Mouse (Mus musculus) embryonic facial prominence, embryonic 12.5 days (tissue): ENCODE measurements at regions not wholly inside any gene's neighbourhood (a gene's known extent, or its start where the extent isn't known, plus 50 kb on each side); places are given as distances from the start of the nearest gene placed in this dataset.

Experiments used
- ATAC-seq: fragments of 200-750 bp; cut with Nextera tagmentation; 2 replicates; pipeline ENCODE4 v1.8.0; 2017; ENCODE audit not compliant: insufficient number of reproducible peaks, insufficient read depth, low FRiP score, low TSS enrichment
- H3K27ac ChIP-seq: fragments of 300-500 bp; sonication (generic); 2 replicates; pipeline ENCODE4 v1.5.1; 2016; ENCODE audit warnings: mild to moderate bottlenecking
- H3K27me3 ChIP-seq: fragments of 300-500 bp; sonication (generic); 2 replicates; pipeline ENCODE4 v1.6.1; 2016; ENCODE audit warnings: mild to moderate bottlenecking, moderate library complexity
- H3K36me3 ChIP-seq: fragments of 300-500 bp; sonication (generic); 2 replicates; pipeline ENCODE4 v1.6.1; 2016; ENCODE audit warnings: mild to moderate bottlenecking
- H3K4me1 ChIP-seq: fragments of 300-500 bp; sonication (generic); 2 replicates; pipeline ENCODE4 v1.6.1; 2016
- H3K4me2 ChIP-seq: fragments of 300-500 bp; sonication (generic); replicated peaks from 2 replicates; pipeline ENCODE4 v1.6.1; 2016; ENCODE audit warnings: mild to moderate bottlenecking, moderate library complexity
- H3K4me3 ChIP-seq: fragments of 300-500 bp; sonication (generic); 2 replicates; pipeline ENCODE4 v1.5.1; 2016; ENCODE audit warnings: mild to moderate bottlenecking
- H3K9ac ChIP-seq: fragments of 300-500 bp; sonication (generic); 2 replicates; pipeline ENCODE4 v1.6.1; 2016; ENCODE audit warnings: mild to moderate bottlenecking, moderate library complexity
- H3K9me3 ChIP-seq: fragments of 300-500 bp; sonication (generic); 2 replicates; pipeline ENCODE4 v1.6.1; 2016; ENCODE audit warnings: mild to moderate bottlenecking, moderate library complexity
- whole genome bisulfite sequencing: fragments of 180-500 bp; shearing (Covaris S2); methylation state at CpG from one replicate; pipeline ENCODE4 v1.1.7; 2016; 5-methylcytosine and 5-hydroxymethylcytosine counted together

DNA sequence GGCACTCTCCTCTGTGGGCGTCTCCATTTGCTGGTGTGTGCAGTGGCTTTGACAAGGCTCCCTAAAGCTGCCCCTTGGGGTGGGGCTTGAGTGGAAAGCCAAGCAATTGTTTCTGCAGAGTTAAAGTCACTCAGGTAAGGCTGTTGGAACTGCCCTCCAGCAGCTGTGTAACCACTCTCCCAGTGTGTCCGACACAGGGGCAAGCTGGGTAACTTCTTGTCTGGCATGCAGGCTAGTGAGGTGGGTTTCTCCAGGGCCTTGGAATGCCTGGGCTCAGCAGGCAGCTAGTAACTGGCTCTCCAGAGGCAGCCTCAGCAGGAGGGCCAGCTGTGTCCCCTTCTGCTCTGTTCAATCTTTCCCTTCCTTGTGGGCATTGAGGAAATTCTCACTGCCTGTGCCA is 199.5 kb upstream of the Gas1 start:
- no peak overlapping the region for H3K27ac ChIP-seq
- ATAC-seq = no peak
- WGBS = 56% methylated on average over 2 of the region's 2 CpGs
- no peak overlapping the region; the same call in 1 of the 2 replicates for H3K9ac ChIP-seq
- peaks cover 5% of the 10 kb centered on the region; the same call in 1 of the 2 replicates for H3K4me1 ChIP-seq
- H3K4me2 ChIP-seq = no peak overlapping the region
- H3K27me3 ChIP-seq = no peaks in the 10 kb centered on the region
- no peaks in the 10 kb centered on the region for H3K9me3 ChIP-seq
- H3K4me3 ChIP-seq = no peak overlapping the region
- no peaks in the 10 kb centered on the region for H3K36me3 ChIP-seq

DNA sequence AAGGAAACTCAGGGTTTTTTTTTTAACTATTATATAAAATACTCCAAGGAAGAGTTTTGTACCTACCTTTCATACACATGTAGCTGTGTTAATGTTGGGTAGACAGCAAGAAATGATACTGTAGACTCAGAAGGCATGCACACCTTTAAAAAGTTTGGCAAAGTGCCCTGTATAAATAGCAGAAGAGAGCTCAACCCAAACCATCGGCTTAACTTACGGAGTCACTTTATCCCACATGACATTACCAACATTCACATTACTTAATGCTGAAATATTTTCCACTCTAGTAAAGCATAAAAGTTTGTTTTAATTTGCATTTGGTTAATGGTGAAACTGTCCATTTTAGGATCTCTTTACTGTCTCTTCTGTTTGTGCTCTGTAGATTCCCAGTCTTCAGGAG is 205.7 kb upstream of the Gas1 start:
- no peak overlapping the region for H3K9ac ChIP-seq
- no peaks in the 10 kb centered on the region for H3K4me1 ChIP-seq
- no peaks in the 10 kb centered on the region for H3K36me3 ChIP-seq
- H3K27me3 ChIP-seq = no peaks in the 10 kb centered on the region
- WGBS = 75% methylated on average over 2 of the region's 2 CpGs
- H3K4me3 ChIP-seq = no peak overlapping the region
- H3K4me2 ChIP-seq = no peak overlapping the region
- no peak for ATAC-seq
- H3K27ac ChIP-seq = no peak overlapping the region
- H3K9me3 ChIP-seq = no peaks in the 10 kb centered on the region

DNA sequence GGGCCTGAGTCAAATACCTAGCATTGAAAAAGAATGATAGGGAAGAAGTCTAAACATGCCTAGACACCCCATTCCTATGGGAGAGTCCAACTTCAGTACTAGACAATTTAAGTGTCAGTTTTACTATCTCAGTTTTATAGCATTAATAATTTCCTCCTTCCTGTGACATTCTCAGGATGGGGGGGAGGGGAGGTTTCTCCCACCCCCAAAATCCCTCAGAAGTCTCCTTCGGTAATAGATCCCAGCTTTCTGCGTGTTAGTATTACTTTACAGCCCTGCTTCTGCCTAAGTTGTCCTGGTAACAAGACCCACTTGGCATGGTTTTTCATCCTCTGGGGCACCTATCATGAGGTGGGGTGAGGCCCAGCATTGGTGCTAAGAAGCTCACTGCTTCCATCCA is 202.9 kb upstream of the Dapk1 start:
- no peak overlapping the region for H3K9ac ChIP-seq
- no peak overlapping the region for H3K4me3 ChIP-seq
- no peak overlapping the region for H3K27ac ChIP-seq
- WGBS = 74% methylated on average over 2 of the region's 2 CpGs
- H3K9me3 ChIP-seq = no peaks in the 10 kb centered on the region
- no peaks in the 10 kb centered on the region for H3K27me3 ChIP-seq
- peaks cover 6% of the 10 kb centered on the region for H3K4me1 ChIP-seq
- H3K36me3 ChIP-seq = no peaks in the 10 kb centered on the region
- no peak for ATAC-seq
- no peak overlapping the region for H3K4me2 ChIP-seq

DNA sequence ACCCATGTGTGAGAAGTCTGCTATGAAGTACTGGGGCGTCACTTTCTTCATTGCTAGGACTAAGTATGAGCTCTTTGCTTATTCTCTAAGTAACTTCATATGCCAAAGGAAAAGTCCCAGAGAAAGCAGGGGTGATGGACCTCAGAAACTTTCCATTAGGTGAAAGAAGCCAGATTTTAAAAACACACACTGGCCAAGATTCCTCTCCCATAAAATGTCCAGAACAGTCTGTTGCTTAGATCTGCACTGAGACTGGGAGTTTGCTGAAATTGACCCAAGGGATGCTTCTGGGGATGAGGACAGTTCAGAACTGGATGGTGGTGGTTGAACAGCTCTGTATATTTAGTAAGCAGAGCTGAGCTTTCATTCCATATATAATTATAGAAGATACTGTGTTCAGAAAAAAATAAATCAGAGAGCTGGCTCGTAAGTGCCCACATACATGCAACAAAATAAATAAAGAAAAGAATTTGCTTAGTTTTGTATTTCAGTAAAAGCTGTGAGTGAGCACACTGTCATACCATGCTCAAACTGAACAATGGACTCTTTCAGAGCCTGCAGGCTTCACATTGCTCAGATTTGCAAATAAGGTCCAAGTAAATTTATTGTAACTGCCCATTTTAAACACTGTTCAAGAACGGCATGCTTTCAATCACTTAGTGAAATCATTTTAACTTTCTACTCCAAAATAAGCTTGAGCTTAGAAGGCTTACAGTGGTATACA is 200.8 kb upstream of the Dapk1 start:
- H3K9me3 ChIP-seq = no peaks in the 10 kb centered on the region
- H3K9ac ChIP-seq = no peak overlapping the region
- H3K4me1 ChIP-seq = peaks cover 10% of the 10 kb centered on the region
- H3K36me3 ChIP-seq = no peaks in the 10 kb centered on the region
- no peak overlapping the region for H3K4me2 ChIP-seq
- H3K4me3 ChIP-seq = no peak overlapping the region
- peak overlapping the region; percentile 41 for H3K27ac ChIP-seq
- no peaks in the 10 kb centered on the region for H3K27me3 ChIP-seq
- WGBS = 66% methylated on average over 3 of the region's 3 CpGs
- no peak for ATAC-seq

DNA sequence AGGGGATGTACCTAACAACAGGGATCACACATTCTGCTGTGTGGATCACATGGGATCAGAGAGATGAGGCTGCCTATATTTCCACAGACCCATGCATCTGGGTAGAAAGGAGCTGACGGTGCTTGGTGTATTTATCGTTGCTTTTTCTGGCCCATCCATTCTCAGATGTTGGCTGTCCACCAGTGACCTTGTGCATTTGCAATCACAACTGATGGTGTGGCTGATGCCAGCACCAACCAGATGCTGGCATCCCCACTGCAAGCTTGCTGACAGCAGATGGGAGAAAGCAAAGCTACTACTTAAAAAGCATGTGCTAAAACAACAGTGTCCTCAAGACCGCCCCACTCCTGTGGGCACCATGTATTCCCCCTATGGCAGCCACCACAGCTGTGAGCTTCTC is 198.3 kb upstream of the Dapk1 start:
- WGBS = 93% methylated on average over 3 of the region's 3 CpGs
- H3K4me2 ChIP-seq = no peak overlapping the region
- no peak overlapping the region for H3K27ac ChIP-seq
- H3K36me3 ChIP-seq = no peaks in the 10 kb centered on the region
- no peak for ATAC-seq
- peaks cover 10% of the 10 kb centered on the region for H3K4me1 ChIP-seq
- H3K27me3 ChIP-seq = no peaks in the 10 kb centered on the region
- H3K4me3 ChIP-seq = no peak overlapping the region
- H3K9me3 ChIP-seq = 0 out of 2 replicates have a peak, but pooled peaks cover 3% of the 10 kb centered on the region
- no peak overlapping the region for H3K9ac ChIP-seq

DNA sequence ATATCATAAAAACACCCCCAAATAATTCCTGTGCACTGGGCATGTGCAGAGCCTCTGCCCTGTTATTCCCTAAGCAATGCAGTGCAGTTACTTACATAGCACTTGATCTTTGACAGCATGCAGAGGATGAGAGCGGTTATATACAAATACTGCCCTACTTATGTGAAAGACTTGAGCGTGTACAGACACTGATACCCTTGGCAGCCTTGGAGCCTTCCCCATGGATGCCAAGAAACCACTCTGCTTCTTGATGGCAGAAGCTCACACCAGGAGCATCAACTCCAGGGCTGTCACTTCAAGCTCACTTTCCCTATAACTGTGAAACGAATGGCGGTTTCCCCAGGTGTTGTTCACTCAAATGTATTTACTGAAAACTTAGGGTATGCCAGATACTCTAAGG is 194.4 kb upstream of the Dapk1 start:
- Histone ChIP-seq H3K27ac (no peak overlapping the region), H3K36me3 (no peaks in the 10 kb centered on the region), H3K9me3 (0 out of 2 replicates have a peak, but pooled peaks cover 3% of the 10 kb centered on the region), H3K4me2 (no peak overlapping the region), H3K4me3 (no peak overlapping the region), H3K4me1 (peaks cover 22% of the 10 kb centered on the region), H3K27me3 (no peaks in the 10 kb centered on the region), H3K9ac (no peak overlapping the region)
- 94% methylated on average over 4 of the region's 4 CpGs for WGBS
- ATAC-seq = no peak

DNA sequence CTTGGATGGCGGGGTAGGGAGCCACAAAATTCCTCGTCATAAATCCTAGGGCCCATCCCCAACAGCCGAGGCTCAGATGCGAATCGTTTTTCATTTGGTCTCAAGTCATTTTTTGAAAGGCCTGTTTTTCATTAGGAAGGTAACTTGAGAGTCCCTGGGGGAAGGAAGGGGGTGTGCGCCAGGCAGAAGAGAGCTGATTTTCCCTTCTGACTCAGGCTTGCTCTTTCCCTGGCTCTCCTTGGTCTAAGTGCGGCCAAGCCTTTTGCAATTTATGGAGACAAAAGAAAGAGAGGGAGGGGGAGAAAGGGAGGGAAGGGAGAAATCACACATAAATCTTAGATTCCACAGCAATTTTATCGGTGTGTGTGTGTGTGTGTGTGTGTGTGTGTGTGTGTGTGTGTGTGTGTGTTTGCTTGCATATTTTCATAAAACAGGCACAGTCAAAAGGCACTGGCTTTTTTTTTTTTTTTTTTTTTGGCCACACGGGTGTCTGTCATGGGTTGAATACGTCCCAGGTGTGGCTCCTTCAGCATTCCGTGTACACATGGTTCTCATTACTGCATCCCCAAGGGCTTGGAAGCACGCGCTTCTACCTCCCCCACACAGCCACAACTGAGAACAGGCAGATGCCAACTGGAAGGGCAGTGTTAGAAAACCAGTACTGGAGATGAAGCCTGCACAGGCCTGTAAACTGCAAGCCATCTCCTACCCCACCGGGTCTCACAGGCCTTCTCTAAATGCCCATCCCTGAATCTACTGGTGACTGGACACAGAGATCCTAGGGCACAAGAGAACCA is 191.8 kb upstream of the Dapk1 start:
- H3K27ac ChIP-seq = peak overlapping the region; percentile 98
- H3K9ac ChIP-seq = no peak overlapping the region
- H3K4me1 ChIP-seq = peaks cover 22% of the 10 kb centered on the region
- WGBS = 9% methylated on average over 14 of the region's 14 CpGs
- H3K36me3 ChIP-seq = no peaks in the 10 kb centered on the region
- no peak overlapping the region for H3K4me3 ChIP-seq
- ATAC-seq = peak; percentile 92
- H3K9me3 ChIP-seq = 0 out of 2 replicates have a peak, but pooled peaks cover 3% of the 10 kb centered on the region
- no peaks in the 10 kb centered on the region for H3K27me3 ChIP-seq
- peak overlapping the region; percentile 17 for H3K4me2 ChIP-seq

DNA sequence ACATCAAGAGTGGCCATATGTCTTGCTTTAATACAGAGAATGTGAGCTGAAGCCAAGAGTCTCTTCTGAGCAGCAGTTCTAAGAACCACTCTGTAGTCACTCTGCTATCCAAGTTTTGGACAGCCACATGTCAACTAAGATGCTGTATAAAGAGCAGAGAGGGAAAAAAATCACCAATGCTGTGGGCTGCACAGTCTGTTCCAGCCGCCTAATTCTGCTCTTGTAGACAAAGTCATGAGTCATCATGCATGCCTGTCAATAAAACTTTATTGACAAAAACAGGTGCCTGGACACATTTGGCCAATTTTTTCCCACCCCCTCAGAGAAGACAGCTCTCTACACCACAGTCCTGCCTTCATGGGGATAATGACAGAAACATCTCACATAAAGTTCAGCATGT is 185.7 kb upstream of the Dapk1 start:
- no peak overlapping the region for H3K27ac ChIP-seq
- peaks cover 7% of the 10 kb centered on the region for H3K4me1 ChIP-seq
- no peaks in the 10 kb centered on the region for H3K36me3 ChIP-seq
- WGBS = 77% methylated on average over 1 of the region's 1 CpGs
- H3K4me3 ChIP-seq = no peak overlapping the region
- no peak overlapping the region for H3K9ac ChIP-seq
- no peak for ATAC-seq
- no peak overlapping the region for H3K4me2 ChIP-seq
- no peaks in the 10 kb centered on the region for H3K9me3 ChIP-seq
- H3K27me3 ChIP-seq = no peaks in the 10 kb centered on the region

DNA sequence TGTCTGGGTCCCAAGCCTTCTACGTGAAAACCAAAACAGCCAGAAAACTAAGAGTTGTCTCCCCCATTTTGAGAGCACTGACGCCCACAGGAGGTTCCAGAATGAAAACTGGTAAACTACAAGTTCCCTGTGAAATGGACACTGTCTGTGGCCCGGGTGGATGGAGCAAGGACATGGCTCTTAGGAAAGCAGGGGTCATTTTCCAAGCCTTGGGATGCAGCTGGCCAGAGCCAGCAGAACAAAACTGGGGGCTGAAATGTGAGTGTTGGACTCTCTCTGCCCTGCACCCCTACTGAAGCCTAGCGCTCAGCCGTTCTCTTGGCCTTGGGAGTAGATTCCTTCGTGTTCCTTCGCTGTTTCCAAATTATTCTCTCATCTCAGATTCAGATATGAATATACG is 184.7 kb upstream of the Dapk1 start:
- WGBS = 76% methylated on average over 8 of the region's 8 CpGs
- Histone ChIP-seq H3K4me1 (peaks cover 7% of the 10 kb centered on the region), H3K4me2 (no peak overlapping the region), H3K9ac (no peak overlapping the region), H3K9me3 (no peaks in the 10 kb centered on the region), H3K4me3 (no peak overlapping the region), H3K36me3 (no peaks in the 10 kb centered on the region), H3K27me3 (no peaks in the 10 kb centered on the region), H3K27ac (peak overlapping the region; percentile 55)
- no peak for ATAC-seq

DNA sequence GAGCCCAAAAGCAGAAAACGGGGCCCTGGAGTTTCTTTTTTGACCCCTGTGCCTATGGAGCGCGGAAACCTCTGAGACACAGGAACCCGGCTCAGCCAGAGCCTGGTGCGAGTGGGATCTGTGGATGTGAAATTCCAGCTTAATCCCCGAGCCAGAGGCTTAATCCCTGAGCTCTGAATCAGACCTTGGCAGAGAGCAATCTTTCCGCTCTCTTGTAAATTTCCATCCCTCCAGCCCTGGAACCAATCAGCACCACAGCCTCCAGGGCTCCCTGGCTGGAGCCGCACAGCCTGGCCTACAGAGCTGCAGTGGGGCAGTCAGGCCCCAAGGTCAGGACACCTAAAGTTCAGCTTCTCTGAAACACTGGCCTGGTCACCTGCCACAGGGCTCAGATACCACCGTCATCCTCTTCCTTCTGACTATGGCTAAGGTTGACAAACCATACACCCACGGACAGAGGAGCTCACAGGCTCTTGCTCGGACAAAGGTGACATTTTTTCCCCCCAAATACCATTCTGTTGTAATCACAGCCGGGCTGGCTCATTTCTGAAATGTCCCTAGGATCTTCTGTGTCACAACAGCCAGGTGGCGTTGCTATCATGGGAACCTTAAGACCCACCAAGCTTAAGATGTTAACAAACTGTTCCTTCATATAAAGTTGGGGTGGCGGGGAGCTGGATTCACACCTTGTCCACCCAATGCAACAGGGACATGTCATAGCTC is 184.2 kb upstream of the Dapk1 start:
- no peaks in the 10 kb centered on the region for H3K27me3 ChIP-seq
- WGBS = 55% methylated on average over 14 of the region's 14 CpGs
- no peaks in the 10 kb centered on the region for H3K36me3 ChIP-seq
- H3K4me3 ChIP-seq = no peak overlapping the region
- peaks cover 7% of the 10 kb centered on the region for H3K4me1 ChIP-seq
- ATAC-seq = no peak
- H3K27ac ChIP-seq = peak overlapping the region; percentile 55
- H3K9me3 ChIP-seq = no peaks in the 10 kb centered on the region
- no peak overlapping the region for H3K4me2 ChIP-seq
- H3K9ac ChIP-seq = no peak overlapping the region

DNA sequence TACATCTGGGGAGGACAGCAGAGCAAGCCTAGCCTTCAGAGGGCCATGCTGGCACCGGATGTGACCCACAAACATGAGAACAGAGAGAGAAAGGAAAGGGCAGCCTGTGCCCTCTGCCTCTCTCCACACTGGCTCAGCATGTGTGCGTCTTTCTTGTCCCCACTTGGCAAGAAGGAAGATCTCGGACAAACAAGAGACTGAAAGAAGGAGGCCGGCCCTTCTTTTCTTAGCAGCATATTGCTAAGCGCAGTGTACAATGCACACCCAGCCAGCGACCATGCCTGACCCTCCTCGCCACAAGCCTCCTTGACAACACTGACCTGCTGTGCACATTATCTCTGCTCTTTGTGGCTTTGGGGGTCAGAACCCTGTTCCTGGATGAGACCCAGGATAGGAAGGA is 181.4 kb upstream of the Dapk1 start:
- WGBS = 56% methylated on average over 7 of the region's 7 CpGs
- H3K27ac ChIP-seq = no peak overlapping the region
- H3K9me3 ChIP-seq = no peaks in the 10 kb centered on the region

More for the DNA sequence above, 181.4 kb upstream of the Dapk1 start:
- H3K36me3 ChIP-seq = no peaks in the 10 kb centered on the region
- no peak overlapping the region for H3K4me3 ChIP-seq
- H3K9ac ChIP-seq = no peak overlapping the region
- H3K4me1 ChIP-seq = peaks cover 11% of the 10 kb centered on the region
- ATAC-seq = no peak
- no peak overlapping the region for H3K4me2 ChIP-seq
- no peaks in the 10 kb centered on the region for H3K27me3 ChIP-seq
